In the genomic region with DNA sequence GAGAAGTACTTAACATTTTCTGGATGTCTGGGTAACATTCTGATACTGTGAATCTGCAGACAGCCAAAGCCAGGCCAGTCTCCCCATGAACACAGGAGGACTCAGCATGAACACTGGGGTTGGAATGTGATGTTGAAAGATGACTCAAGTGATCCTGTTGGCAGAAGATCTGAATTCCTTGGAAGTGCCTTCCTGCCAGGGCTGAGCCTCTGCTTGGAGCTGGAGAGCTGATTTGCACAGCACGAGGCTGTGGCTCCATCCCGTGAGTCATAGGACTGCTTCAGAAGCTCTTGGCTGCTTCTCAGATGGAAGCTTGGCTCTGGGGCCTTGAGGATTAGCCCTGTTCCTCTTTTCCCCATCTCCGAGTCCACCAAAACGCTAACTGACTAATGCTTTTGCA, we compare ENCODE assay signal across 9 mouse cellular contexts.
DNase-seq lines count a peak whose midpoint lies in the region; ATAC-seq lines count a peak whose summit lies in the region.
"Had no signal": no experiment of that assay in that cellular context is flagged by ENCODE, and none has a peak within 500 bp of the region (broad histone marks: within the 10 kb centered on the region; RNA-seq: fewer than 3 reads in every experiment).

No protein-coding gene starts in this region.

- ATAC-seq in kidney, embryonic 14.5 days (ENCODE audit: low FRiP score, low TSS enrichment): no peak
- ATAC-seq in liver, embryonic 11.5 days (replicated peaks; ENCODE audit: low FRiP score): no peak

- H3K27me3 ChIP-seq in kidney, embryonic 14.5 days (ENCODE audit: control insufficient read depth, insufficient read depth, low read length): no peaks in the 10 kb centered on the region
- H3K27me3 ChIP-seq in liver, embryonic 11.5 days (replicated peaks; ENCODE audit: control insufficient read depth, insufficient read depth, low read length): no peaks in the 10 kb centered on the region
- H3K27me3 ChIP-seq: limb, embryonic 12.5 days had no signal

- 74% methylated on average over 4 of the region's 4 CpGs for WGBS in kidney, embryonic 14.5 days
- 45% methylated on average over 4 of the region's 4 CpGs for WGBS in liver, embryonic 11.5 days

- peak; percentile 28 for DNase-seq in kidney, adult 11 months
- peak; percentile 97 for DNase-seq in Muller cell, postnatal 12 days (ENCODE audit: inconsistent ontology term)
- DNase-seq in gastrocnemius, adult 18-20 months (ENCODE audit: low spot score): peak; percentile 63
- peak; percentile 14 to 29 for DNase-seq in kidney, postnatal 36 days
- DNase-seq in liver, embryonic 11.5 days (ENCODE audit: low spot score): no peak
- no peak for DNase-seq in thymus, postnatal 25 days
- DNase-seq in layer of hippocampus, postnatal 36 days: no peak

- no peak overlapping the region for H3K4me2 ChIP-seq in kidney, embryonic 14.5 days (replicated peaks; ENCODE audit: low read depth, low read length)
- no peak overlapping the region for H3K4me2 ChIP-seq in liver, embryonic 11.5 days
- H3K4me2 ChIP-seq: limb, embryonic 12.5 days had no signal

- no peaks in the 10 kb centered on the region for H3K36me3 ChIP-seq in kidney, embryonic 14.5 days (ENCODE audit: control insufficient read depth, insufficient read depth, low read length)
- no peaks in the 10 kb centered on the region for H3K36me3 ChIP-seq in liver, embryonic 11.5 days (ENCODE audit: control insufficient read depth, insufficient read depth, low read length)
- H3K36me3 ChIP-seq: limb, embryonic 12.5 days had no signal

- H3K9me3 ChIP-seq in kidney, embryonic 14.5 days (ENCODE audit: control insufficient read depth, low read length): no peaks in the 10 kb centered on the region
- H3K9me3 ChIP-seq in liver, embryonic 11.5 days (ENCODE audit: control insufficient read depth, low read length): no peaks in the 10 kb centered on the region
- H3K9me3 ChIP-seq: limb, embryonic 12.5 days had no signal

- no peaks in the 10 kb centered on the region for H3K4me1 ChIP-seq in kidney, embryonic 14.5 days (ENCODE audit: control insufficient read depth, insufficient read depth, low read length)
- H3K4me1 ChIP-seq in liver, embryonic 11.5 days (replicated peaks; ENCODE audit: control insufficient read depth, insufficient read depth, low read length): no peaks in the 10 kb centered on the region
- H3K4me1 ChIP-seq: limb, embryonic 12.5 days had no signal

- H3K9ac ChIP-seq in kidney, embryonic 14.5 days (ENCODE audit: low read depth, low read length): no peak overlapping the region
- no peak overlapping the region for H3K9ac ChIP-seq in liver, embryonic 11.5 days (ENCODE audit: low read depth, low read length)
- H3K9ac ChIP-seq: limb, embryonic 12.5 days had no signal

- H3K27ac ChIP-seq in kidney, embryonic 14.5 days (ENCODE audit: low read depth, low read length): no peak overlapping the region
- H3K27ac ChIP-seq in liver, embryonic 11.5 days (ENCODE audit: low read depth, low read length): no peak overlapping the region
- H3K27ac ChIP-seq: limb, embryonic 12.5 days had no signal

- no peak overlapping the region for H3K4me3 ChIP-seq in kidney, embryonic 14.5 days (ENCODE audit: low read length)
- no peak overlapping the region for H3K4me3 ChIP-seq in liver, embryonic 11.5 days (ENCODE audit: low read depth, low read length)
- H3K4me3 ChIP-seq: limb, embryonic 12.5 days had no signal

Comparison
In these comparisons a context has a peak if more than half of its experiments do, and no peak if none do; other contexts are left out.
1. DNase-seq: peak in kidney, adult 11 months (single experiment), Muller cell, postnatal 12 days (single experiment), gastrocnemius, adult 18-20 months (single experiment) and kidney, postnatal 36 days (2 of 2); none in liver, embryonic 11.5 days (single experiment), thymus, postnatal 25 days (single experiment) and layer of hippocampus, postnatal 36 days (0 of 2).